Mouse (Mus musculus): Measurements from ENCODE around the gene E330009J07Rik.

DNA sequence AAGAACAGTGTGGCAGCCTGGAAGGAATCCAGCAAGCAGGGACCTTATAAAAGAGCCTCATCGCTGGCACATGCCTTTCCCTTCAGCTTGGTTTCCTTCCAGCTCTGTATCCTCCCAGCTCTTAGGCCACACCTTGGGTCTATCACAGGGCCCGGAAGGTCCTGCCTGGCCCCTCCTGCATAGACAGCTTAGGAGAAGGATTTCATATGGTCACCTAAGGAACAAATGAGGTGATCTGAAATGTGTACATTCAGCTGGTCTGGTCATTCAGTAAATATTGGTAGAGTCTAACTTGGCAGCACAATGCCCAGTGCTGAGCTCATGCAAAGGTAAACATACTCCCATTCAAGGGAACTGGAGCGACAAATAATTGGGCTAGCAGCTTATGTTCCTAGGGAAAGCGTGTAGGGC, 6.4 kb downstream of the E330009J07Rik start:
- TF ChIP-seq POLR2A (IDR thresholded peaks at IDR 0.05; ENCODE audit: low read depth, low read length) (no peak), CTCF (IDR thresholded peaks at IDR 0.05; ENCODE audit: extremely low read depth, insufficient read depth, insufficient read length, insufficient replicate concordance) (no peak)
